Mouse (Mus musculus): Measurements from ENCODE around the gene Cyp20a1. TPM values are rescaled to one million over a fixed set of nuclear protein-coding genes. Genes with fewer than 3 reads are reported as not detected.

Cyp20a1 gene
- total RNA-seq, 2 experiments from 2014 or later, result 12.5 to 18.5 TPM

Other genes with a start within 250 kb of the Cyp20a1 start
- gene Carf, start 245.1 kb upstream of the Cyp20a1 start, total RNA-seq (2021), result 10 to 100 TPM in 1 of 2 experiments, 1 to 10 TPM in 1; 7.7 to 11.6 TPM
- 10 to 100 TPM; 13.4 to 14.2 TPM for gene Wdr12, start 244.7 kb upstream of the Cyp20a1 start, total RNA-seq (2021)
- 10 to 100 TPM; 22.4 to 32.3 TPM for gene Nbeal1, start 162.7 kb upstream of the Cyp20a1 start, total RNA-seq (2021)
- 10 to 100 TPM; 24.2 to 33.6 TPM for gene Abi2, start 66.3 kb downstream of the Cyp20a1 start, total RNA-seq (2021)
- 10 to 100 TPM; 48.1 to 79.4 TPM for gene Raph1, start 223.8 kb downstream of the Cyp20a1 start, total RNA-seq (2021)